Mouse (Mus musculus) lung, adult 2 months (tissue): ENCODE results near the gene Arhgap15.

Experiments used
- CTCF ChIP-seq: fragments of 200-500 bp; IDR thresholded peaks from 2 replicates; pipeline ENCODE4 v1.5.1; 2011; ENCODE audit warnings: mild to moderate bottlenecking, low read length, control low read depth; ENCODE audit not compliant: insufficient read depth
- POLR2A ChIP-seq: fragments of 200-500 bp; IDR thresholded peaks from 2 replicates; pipeline ENCODE4 v1.6.1; 2011; ENCODE audit warnings: low read depth, mild to moderate bottlenecking, control low read depth, low read length, borderline replicate concordance; ENCODE audit errors: extremely low read depth

GRCm38 (mm10) chr2:43787141-43787540 lies 38.5 kb downstream of the Arhgap15 start:
- TF ChIP-seq CTCF (peak; percentile 79), POLR2A (no peak)
